Mouse (Mus musculus) skeletal muscle tissue, adult 2 months (tissue): ENCODE results near the gene Emilin1.

Experiments used
- DNase-seq: peaks from one replicate; pipeline ENCODE4 v3.0.0-alpha.2; 2012; ENCODE audit warnings: low read depth, low spot score

Gene Emilin1

DNA sequence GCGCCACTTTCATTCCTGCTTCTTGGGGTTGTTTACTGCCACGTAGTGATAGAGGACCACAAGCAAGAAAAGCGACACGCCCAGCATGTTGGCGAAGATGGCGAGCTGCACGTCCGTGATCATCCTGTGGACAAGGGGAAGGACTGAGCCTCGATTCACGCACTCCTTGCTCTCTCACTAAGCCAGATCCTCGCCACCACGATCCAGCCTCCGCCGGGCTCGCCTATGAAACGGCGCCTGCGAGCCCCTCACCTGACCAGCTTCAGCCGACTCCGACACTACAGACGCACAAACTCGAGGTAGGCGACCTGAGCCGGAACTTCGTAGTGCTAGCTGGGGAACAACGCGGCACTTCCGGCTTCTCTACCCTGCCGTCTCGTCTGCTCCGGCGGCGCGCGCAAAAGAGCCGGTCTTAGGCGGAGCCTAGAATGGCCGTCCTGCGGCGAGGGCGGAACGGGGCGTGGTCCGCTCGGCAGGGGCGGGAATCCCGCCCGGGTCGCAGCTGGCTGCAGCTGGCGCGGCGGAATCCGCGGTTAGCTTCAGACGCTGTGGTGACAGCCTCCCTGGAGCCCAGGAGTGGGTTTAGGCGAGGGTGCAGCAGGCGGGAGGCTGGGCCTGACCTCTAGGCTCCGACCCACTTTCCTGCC lies 5.7 kb upstream of the Emilin1 start, which contains the start of gene Ost4:
Gene Ost4, minus strand, starts transcription at position 376 of the 647 bp plus-strand sequence.
- peak; percentile 92 for DNase-seq

DNA sequence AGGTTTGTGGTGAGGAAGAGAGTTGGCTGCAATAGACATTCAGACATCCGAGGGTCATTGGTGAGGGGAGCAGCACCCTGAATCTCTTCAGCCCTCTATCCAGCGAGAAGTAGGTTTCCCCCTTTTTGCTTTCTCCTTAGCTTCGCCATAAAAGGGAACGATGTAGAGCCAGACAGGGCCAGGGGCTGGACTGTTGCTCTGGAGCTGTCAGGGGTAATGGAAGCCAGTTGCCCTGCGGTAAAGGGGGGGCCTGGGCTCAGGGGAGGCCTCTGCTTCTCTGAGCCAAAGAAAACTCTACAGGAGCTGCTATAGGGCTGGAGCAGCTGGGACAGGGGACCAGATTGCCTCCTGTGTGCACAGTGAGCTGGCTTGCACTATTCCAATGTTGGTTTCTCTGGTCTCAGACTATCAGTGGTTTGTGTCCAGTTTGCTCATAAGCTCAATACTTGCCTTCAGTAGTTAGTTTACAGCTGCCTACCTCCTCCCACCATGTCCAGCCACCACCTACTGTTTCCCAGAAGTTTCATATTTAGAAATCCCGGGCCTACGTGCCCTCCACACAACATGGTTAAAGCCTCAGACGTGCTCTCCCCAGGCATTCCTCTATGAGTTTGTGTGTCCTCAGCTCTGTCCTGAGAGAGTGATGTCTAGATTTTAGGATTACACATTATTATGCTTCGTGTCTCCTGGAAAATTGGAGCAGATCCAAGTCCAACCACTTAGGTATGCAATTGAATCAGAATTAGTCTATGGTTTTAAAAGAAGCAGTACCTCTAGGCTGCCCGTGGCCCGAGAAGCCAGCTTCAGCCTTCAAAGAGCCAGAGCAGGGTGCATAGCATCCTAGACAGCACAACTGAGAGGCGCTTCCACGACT lies 4.5 kb upstream of the Emilin1 start:
- DNase-seq = no peak

- no peak for DNase-seq
These were observed 3.9 kb upstream of the Emilin1 start for GRCm38 (mm10) chr5:30909300-30909659.

- no peak for DNase-seq
These were observed 3.3 kb upstream of the Emilin1 start for GRCm38 (mm10) chr5:30909863-30910262.

GRCm38 (mm10) chr5:30910481-30910880 lies 2.7 kb upstream of the Emilin1 start:
- DNase-seq = no peak

DNA sequence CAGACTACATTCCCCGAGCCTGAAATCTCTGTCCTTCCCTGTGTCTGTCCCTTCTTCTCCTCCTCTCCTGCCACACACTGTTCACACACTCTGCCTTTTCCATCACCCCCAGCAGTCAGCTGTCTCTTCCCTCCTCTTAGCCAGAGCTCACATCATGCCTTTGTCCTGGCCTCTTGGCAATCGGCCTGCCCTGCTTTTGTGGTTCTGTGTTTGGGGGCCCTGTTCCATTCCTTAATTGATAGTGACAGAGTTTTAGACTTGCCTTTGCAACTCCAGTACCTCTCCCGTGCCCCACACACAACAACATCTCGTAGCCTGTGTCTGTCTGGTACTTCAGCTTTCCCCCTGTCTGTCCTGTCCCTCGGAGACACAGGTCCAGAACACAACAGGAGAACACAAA lies 1.0 kb upstream of the Emilin1 start:
- no peak for DNase-seq

DNA sequence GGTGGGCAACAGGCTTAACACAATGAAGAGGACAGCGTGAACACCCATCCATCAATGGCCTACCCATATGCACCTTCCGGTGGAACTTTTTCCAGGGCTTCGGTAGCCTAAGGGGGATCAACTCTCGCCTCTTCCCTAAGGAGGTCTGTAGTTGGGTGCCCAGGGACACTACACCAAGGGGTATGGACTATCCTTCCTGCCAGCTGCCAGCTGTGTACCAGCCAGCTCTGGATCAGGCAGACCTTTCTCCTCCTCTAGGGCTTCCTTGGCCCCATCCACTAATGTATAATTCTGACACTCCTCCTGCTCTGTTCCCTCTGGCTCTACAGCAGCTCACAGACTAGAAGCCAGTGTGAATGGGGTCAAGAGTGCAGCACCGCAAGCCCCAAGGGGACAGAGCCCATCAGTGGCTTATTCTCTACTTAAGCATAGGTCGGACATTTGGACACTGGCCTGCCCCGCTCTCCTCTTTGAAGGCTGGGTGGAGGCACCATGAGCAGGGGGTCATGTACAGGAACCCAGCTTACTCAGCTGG lies 966 bp downstream of the Emilin1 start:
- DNase-seq = no peak

DNA sequence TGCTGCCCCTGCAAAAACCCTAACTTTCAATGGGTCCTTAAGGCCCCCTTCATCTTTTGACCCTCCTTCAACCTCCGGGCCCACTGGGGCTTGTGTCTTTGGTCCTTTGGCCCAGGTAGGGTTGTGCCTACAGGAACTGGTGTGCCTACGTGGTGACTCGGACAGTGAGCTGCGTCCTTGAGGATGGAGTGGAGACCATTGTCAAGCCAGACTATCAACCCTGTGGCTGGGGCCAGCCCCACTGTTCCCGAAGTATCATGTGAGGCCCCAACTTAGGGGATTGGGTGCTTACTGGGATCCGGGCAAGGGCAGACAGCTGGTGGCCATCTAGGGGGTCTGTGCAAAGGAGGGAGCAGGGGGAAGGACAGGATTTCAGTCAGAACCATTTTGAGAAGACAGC lies 1.6 kb downstream of the Emilin1 start:
- DNase-seq = no peak

DNA sequence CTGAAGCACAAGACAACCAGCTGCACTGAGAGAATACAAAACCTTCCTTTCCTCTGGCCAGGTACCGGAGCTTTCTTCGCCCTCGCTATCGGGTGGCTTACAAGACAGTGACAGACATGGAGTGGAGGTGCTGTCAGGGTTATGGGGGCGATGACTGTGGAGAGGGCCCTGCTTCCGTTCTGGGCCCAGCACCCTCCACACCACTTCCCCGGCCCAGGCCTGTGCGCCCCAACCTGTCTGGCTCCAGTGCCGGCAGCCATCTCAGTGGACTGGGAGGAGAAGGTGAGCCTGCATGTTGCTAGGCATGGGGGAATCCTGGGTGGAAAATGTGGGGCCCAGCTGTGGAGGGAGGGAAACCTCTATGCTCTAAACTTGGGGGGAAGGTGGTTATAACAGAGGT lies 2.3 kb downstream of the Emilin1 start:
- no peak for DNase-seq

GRCm38 (mm10) chr5:30915974-30916433 lies 2.8 kb downstream of the Emilin1 start:
- peak; percentile 96 for DNase-seq

- DNase-seq = no peak
These were observed 3.6 kb downstream of the Emilin1 start for GRCm38 (mm10) chr5:30916841-30917240.

DNA sequence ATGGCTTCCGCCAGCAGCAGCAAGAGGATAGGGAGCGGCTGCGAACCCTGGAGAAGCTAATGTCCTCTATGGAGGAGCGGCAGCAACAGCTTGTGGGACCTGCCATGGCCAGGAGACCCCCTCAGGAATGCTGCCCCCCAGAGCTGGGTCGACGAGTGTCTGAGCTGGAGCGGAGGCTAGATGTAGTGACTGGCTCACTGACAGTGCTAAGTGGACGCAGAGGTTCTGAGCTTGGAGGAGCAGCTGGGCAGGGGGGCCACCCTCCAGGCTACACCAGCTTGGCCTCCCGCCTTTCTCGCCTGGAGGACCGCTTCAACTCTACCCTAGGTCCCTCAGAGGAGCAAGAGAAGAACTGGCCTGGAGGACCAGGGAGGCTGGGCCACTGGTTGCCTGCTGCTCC lies 4.1 kb downstream of the Emilin1 start:
- no peak for DNase-seq

DNA sequence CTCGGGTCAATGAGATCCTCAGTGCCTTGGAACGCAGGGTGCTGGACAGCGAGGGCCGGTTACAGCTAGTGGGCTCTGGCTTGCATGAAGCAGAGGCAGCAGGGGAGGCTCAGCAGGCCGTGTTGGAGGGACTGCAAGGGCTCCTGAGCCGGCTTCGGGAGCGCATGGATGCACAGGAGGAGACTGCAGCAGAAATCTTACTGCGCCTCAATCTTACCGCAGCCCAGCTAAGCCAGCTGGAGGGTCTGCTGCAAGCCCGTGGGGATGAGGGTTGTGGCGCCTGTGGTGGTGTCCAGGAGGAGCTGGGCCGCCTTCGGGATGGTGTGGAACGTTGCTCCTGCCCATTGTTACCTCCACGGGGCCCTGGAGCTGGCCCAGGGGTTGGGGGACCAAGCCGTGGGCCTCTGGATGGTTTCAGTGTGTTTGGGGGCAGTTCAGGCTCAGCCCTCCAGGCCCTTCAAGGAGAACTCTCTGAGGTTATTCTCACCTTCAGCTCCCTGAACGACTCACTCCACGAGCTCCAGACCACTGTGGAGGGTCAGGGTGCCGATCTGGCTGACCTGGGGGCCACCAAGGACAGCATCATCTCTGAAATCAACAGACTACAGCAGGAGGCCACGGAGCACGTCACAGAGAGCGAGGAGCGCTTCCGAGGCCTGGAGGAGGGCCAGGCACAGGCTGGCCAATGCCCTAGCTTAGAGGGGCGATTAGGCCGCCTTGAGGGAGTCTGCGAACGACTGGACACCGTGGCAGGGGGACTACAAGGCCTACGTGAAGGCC lies 4.9 kb downstream of the Emilin1 start:
- DNase-seq = no peak

GRCm38 (mm10) chr5:30918691-30919090 lies 5.5 kb downstream of the Emilin1 start:
- DNase-seq = no peak

DNA sequence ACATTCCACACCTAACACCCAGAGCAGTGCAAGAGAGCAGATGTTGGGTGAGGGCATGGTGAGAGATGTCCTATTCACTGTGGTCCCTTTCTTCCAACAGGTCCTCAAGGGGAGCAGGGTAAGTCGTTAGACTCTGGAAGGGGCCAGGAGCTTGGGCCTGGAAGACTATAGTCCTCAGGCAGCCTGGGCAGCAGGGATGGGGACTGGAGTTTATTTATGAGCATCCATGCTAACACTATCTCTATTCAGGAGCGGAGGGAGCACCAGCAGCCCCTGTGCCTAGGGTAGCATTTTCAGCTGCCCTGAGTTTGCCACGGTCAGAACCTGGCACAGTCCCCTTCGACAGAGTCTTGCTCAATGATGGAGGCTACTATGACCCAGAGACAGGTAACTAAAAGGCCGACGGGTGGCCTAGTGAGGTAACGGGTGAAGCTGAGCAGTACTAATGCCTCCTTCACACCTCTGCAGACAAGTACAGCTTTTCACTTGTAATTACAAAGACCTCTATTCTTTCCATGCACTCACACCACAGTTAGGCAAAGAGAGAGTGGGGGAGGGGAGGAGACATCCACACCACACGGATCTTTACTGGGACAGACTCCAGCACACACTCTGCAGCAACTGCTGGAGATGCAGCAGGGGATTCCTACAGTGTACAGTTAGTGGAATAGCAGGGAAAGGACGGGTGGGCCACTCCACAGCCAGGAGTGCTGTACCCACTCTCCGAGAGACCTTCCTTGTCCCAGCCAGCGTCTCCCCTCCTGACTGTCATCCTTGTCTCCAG lies 6.8 kb downstream of the Emilin1 start:
- DNase-seq = no peak

DNA sequence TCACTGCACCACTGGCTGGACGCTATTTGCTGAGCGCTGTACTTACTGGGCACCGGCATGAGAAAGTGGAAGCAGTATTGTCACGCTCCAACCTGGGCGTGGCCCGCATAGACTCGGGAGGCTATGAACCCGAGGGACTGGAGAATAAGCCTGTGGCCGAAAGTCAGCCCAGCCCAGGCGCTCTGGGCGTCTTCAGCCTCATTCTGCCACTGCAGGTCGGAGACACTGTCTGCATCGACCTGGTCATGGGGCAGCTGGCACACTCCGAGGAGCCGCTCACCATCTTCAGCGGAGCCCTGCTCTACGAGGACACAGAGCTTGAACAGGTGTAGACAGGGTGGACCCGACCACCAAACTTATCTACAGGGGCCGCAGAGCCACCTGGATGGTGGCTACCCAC lies 7.4 kb downstream of the Emilin1 start:
- no peak for DNase-seq

GRCm38 (mm10) chr5:30921256-30922033 lies 8.2 kb downstream of the Emilin1 start, which contains the start of gene Khk:
Gene Khk, plus strand, starts transcription at chr5:30921431.
- peak; percentile 88 for DNase-seq

- no peak for DNase-seq
These were observed 9.4 kb downstream of the Emilin1 start for GRCm38 (mm10) chr5:30922581-30923041.

DNA sequence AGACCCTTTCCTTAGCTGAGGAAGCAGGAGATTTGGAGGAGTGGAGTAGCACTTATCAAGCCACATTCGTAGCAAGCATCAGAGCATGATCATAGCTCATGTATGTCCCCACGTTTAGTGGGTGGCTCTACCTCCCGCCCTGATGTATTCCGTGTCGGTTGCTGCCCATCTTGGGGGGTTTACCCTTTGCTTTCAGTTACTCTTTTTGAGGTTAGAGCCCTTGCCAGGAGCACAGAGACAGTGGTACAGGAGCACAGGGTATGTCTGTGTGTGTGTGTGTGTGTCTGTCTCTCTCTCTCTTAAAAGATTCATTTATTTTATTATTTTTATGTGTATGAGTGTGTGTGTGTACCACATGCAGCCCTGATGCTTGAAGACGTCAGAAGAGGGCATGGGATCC lies 9.9 kb downstream of the Emilin1 start:
- no peak for DNase-seq

DNA sequence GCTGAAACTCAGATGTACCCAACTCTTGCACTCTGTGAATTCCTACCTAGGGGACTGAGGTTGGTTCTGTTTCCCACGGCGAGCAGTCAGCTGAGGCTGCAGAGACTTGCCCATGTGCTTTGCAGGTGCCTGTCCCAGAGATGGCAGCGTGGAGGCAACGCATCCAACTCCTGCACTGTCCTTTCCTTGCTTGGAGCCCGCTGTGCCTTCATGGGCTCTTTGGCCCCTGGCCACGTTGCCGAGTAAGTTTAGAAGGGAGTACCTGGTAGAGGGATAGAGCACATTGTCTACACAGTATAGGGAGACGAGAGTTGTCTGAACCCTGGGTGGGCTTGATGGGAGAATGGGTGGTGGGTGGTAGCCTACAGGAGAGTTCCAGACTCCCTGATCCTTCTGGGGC lies 11.4 kb downstream of the Emilin1 start:
- no peak for DNase-seq
